Mouse (Mus musculus): ENCODE data around the gene Tnfrsf1a.

GRCm38 (mm10) chr6:125312171-125312570 is 37.0 kb upstream of the Tnfrsf1a start:
- TF ChIP-seq CTCF (IDR thresholded peaks at IDR 0.05; ENCODE audit: control insufficient read depth, insufficient read depth, insufficient replicate concordance, low read depth, low read length) = no peak
- TF ChIP-seq POLR2A (IDR thresholded peaks at IDR 0.05; ENCODE audit: control insufficient read depth, low read depth, low read length) = no peak
